Mouse (Mus musculus): ENCODE data around the gene Nosip. TPM values are rescaled to one million over a fixed set of nuclear protein-coding genes. Genes with fewer than 3 reads are reported as not detected.

Nosip gene
- polyA plus RNA-seq, 1 experiment from 2014 or later, result 38.7 TPM

GRCm38 (mm10) chr7:45037720-45038361 is 24.4 kb upstream of the Nosip start:
- Histone ChIP-seq H3K27ac (no peak overlapping the region), H3K36me3 (peaks cover 99% of the 10 kb centered on the region), H3K9me3 (replicated peaks) (no peaks in the 10 kb centered on the region), H3K9ac (no peak overlapping the region), H3K4me3 (no peak overlapping the region), H3K4me1 (no peaks in the 10 kb centered on the region), H3K4me2 (no peak overlapping the region), H3K27me3 (replicated peaks) (no peaks in the 10 kb centered on the region)
- 46% methylated on average over 7 of the region's 7 CpGs for WGBS (ENCODE audit: insufficient replicate concordance)
- peak; percentile 53; the same call in 1 of the 2 replicates for ATAC-seq

GRCm38 (mm10) chr7:45038411-45038810 is 23.8 kb upstream of the Nosip start:
- H3K4me3 ChIP-seq, result no peak overlapping the region
- no peak overlapping the region for H3K9ac ChIP-seq
- H3K36me3 ChIP-seq, result peaks cover 99% of the 10 kb centered on the region
- no peak overlapping the region for H3K27ac ChIP-seq
- ATAC-seq, result no peak
- no peaks in the 10 kb centered on the region for H3K27me3 ChIP-seq (replicated peaks)
- WGBS (ENCODE audit: insufficient replicate concordance), result 79% methylated on average over 9 of the region's 9 CpGs
- no peaks in the 10 kb centered on the region for H3K4me1 ChIP-seq
- H3K9me3 ChIP-seq (replicated peaks), result no peaks in the 10 kb centered on the region
- H3K4me2 ChIP-seq, result no peak overlapping the region

- Histone ChIP-seq H3K27ac (no peak overlapping the region), H3K4me3 (no peak overlapping the region), H3K4me1 (no peaks in the 10 kb centered on the region), H3K9ac (no peak overlapping the region), H3K36me3 (peaks cover 99% of the 10 kb centered on the region), H3K9me3 (replicated peaks) (no peaks in the 10 kb centered on the region), H3K4me2 (no peak overlapping the region), H3K27me3 (replicated peaks) (no peaks in the 10 kb centered on the region)
- WGBS (ENCODE audit: insufficient replicate concordance), result 87% methylated on average over 9 of the region's 9 CpGs
- no peak for ATAC-seq
Measured at GRCm38 (mm10) chr7:45040851-45041250, 21.4 kb upstream of the Nosip start.

- 93% methylated on average over 14 of the region's 14 CpGs for WGBS (ENCODE audit: insufficient replicate concordance)
Measured at GRCm38 (mm10) chr7:45043307-45043706, 18.9 kb upstream of the Nosip start.

GRCm38 (mm10) chr7:45045741-45046140 is 16.5 kb upstream of the Nosip start:
- Histone ChIP-seq H3K9ac (no peak overlapping the region), H3K27me3 (replicated peaks) (no peaks in the 10 kb centered on the region), H3K4me2 (no peak overlapping the region), H3K27ac (no peak overlapping the region), H3K4me3 (no peak overlapping the region), H3K4me1 (peaks cover 2% of the 10 kb centered on the region), H3K36me3 (peaks cover 97% of the 10 kb centered on the region), H3K9me3 (replicated peaks) (no peaks in the 10 kb centered on the region)
- no peak for ATAC-seq
- WGBS (ENCODE audit: insufficient replicate concordance), result 88% methylated on average over 22 of the region's 22 CpGs

More at GRCm38 (mm10) chr7:45043307-45043706, 18.9 kb upstream of the Nosip start:
- no peaks in the 10 kb centered on the region for H3K27me3 ChIP-seq (replicated peaks)
- H3K36me3 ChIP-seq, result peaks cover 99% of the 10 kb centered on the region
- no peak overlapping the region for H3K4me2 ChIP-seq
- H3K4me3 ChIP-seq, result no peak overlapping the region
- no peaks in the 10 kb centered on the region for H3K9me3 ChIP-seq (replicated peaks)
- no peaks in the 10 kb centered on the region for H3K4me1 ChIP-seq
- H3K27ac ChIP-seq, result no peak overlapping the region
- H3K9ac ChIP-seq, result no peak overlapping the region
- ATAC-seq, result no peak

- H3K9ac ChIP-seq, result no peak overlapping the region
- peaks cover 85% of the 10 kb centered on the region for H3K36me3 ChIP-seq
- H3K27ac ChIP-seq, result no peak overlapping the region
- ATAC-seq, result no peak
- 88% methylated on average over 26 of the region's 26 CpGs for WGBS (ENCODE audit: insufficient replicate concordance)
- no peak overlapping the region for H3K4me3 ChIP-seq
- H3K9me3 ChIP-seq (replicated peaks), result no peaks in the 10 kb centered on the region
- peaks cover 14% of the 10 kb centered on the region for H3K4me1 ChIP-seq
- no peaks in the 10 kb centered on the region for H3K27me3 ChIP-seq (replicated peaks)
- no peak overlapping the region for H3K4me2 ChIP-seq
Measured at GRCm38 (mm10) chr7:45046853-45047350, 15.3 kb upstream of the Nosip start.

- 85% methylated on average over 14 of the region's 14 CpGs for WGBS (ENCODE audit: insufficient replicate concordance)
- Histone ChIP-seq H3K27me3 (replicated peaks) (no peaks in the 10 kb centered on the region), H3K36me3 (peaks cover 79% of the 10 kb centered on the region), H3K9me3 (replicated peaks) (no peaks in the 10 kb centered on the region), H3K4me2 (no peak overlapping the region), H3K27ac (no peak overlapping the region), H3K4me3 (no peak overlapping the region), H3K4me1 (peaks cover 20% of the 10 kb centered on the region), H3K9ac (no peak overlapping the region)
- ATAC-seq, result no peak
Measured at GRCm38 (mm10) chr7:45047491-45047890, 14.7 kb upstream of the Nosip start.

GRCm38 (mm10) chr7:45048001-45048890 is 14.0 kb upstream of the Nosip start:
- H3K4me3 ChIP-seq, result no peak overlapping the region
- H3K27me3 ChIP-seq (replicated peaks), result no peaks in the 10 kb centered on the region
- 89% methylated on average over 38 of the region's 38 CpGs for WGBS (ENCODE audit: insufficient replicate concordance)
- H3K4me1 ChIP-seq, result peaks cover 23% of the 10 kb centered on the region
- no peak overlapping the region for H3K9ac ChIP-seq
- H3K36me3 ChIP-seq, result peaks cover 72% of the 10 kb centered on the region
- ATAC-seq, result no peak
- no peaks in the 10 kb centered on the region for H3K9me3 ChIP-seq (replicated peaks)
- no peak overlapping the region for H3K4me2 ChIP-seq
- H3K27ac ChIP-seq, result no peak overlapping the region

GRCm38 (mm10) chr7:45048923-45049657 is 13.1 kb upstream of the Nosip start:
- H3K4me2 ChIP-seq, result no peak overlapping the region
- no peak for ATAC-seq
- H3K4me1 ChIP-seq, result peaks cover 31% of the 10 kb centered on the region
- no peak overlapping the region for H3K27ac ChIP-seq
- peaks cover 63% of the 10 kb centered on the region for H3K36me3 ChIP-seq
- H3K4me3 ChIP-seq, result no peak overlapping the region
- H3K9ac ChIP-seq, result no peak overlapping the region
- WGBS (ENCODE audit: insufficient replicate concordance), result 83% methylated on average over 23 of the region's 23 CpGs
- no peaks in the 10 kb centered on the region for H3K27me3 ChIP-seq (replicated peaks)
- no peaks in the 10 kb centered on the region for H3K9me3 ChIP-seq (replicated peaks)

GRCm38 (mm10) chr7:45050945-45051600 is 11.2 kb upstream of the Nosip start:
- Histone ChIP-seq H3K27me3 (replicated peaks) (no peaks in the 10 kb centered on the region), H3K4me3 (peak overlapping the region; percentile 80), H3K9me3 (replicated peaks) (no peaks in the 10 kb centered on the region), H3K4me2 (peak overlapping the region; percentile 98), H3K27ac (peak overlapping the region; percentile 94), H3K9ac (no peak overlapping the region; the same call in 1 of the 2 replicates), H3K36me3 (peaks cover 44% of the 10 kb centered on the region), H3K4me1 (peaks cover 39% of the 10 kb centered on the region)
- WGBS (ENCODE audit: insufficient replicate concordance), result 15% methylated on average over 16 of the region's 16 CpGs
- no peak for ATAC-seq

- H3K27ac ChIP-seq, result peak overlapping the region; percentile 94
- H3K36me3 ChIP-seq, result peaks cover 38% of the 10 kb centered on the region
- H3K4me1 ChIP-seq, result peaks cover 39% of the 10 kb centered on the region
- WGBS (ENCODE audit: insufficient replicate concordance), result 9% methylated on average over 13 of the region's 13 CpGs
- no peaks in the 10 kb centered on the region for H3K27me3 ChIP-seq (replicated peaks)
- H3K9me3 ChIP-seq (replicated peaks), result no peaks in the 10 kb centered on the region
- H3K9ac ChIP-seq, result peak overlapping the region; percentile 84
- peak overlapping the region; percentile 80 for H3K4me3 ChIP-seq
- no peak for ATAC-seq
- H3K4me2 ChIP-seq, result peak overlapping the region; percentile 98
Measured at GRCm38 (mm10) chr7:45051601-45051974, 10.6 kb upstream of the Nosip start.

Data from liver, embryonic 12.5 days (tissue).